Mouse (Mus musculus): ENCODE data around the gene Gga2.

- TF ChIP-seq CTCF (IDR thresholded peaks at IDR 0.05; ENCODE audit: low read depth, low read length) (no peak), GATA1 (IDR thresholded peaks at IDR 0.05; ENCODE audit: borderline replicate concordance, low read length) (no peak), TAL1 (conservative IDR thresholded peaks at IDR 0.05; ENCODE audit: low read depth, low read length) (peak; percentile 35), POLR2AphosphoS5 (IDR thresholded peaks at IDR 0.05; ENCODE audit: insufficient replicate concordance, low read depth, low read length) (no peak), GATA2 (IDR thresholded peaks at IDR 0.05; ENCODE audit: borderline replicate concordance, low read depth, low read length) (no peak)
Observed at GRCm38 (mm10) chr7:121939729-121940128, 81.3 kb downstream of the Gga2 start.
